Mouse (Mus musculus) stomach, postnatal 0 days (tissue): Measurements from ENCODE around the gene Arhgef33.

Source experiments
- CTCF ChIP-seq: IDR thresholded peaks from 2 replicates; pipeline ENCODE4 v1.5.1; 2016; ENCODE audit warnings: antibody characterized with exemption, low read depth, mild to moderate bottlenecking, moderate library complexity
- EP300 ChIP-seq: optimal IDR thresholded peaks from 2 replicates; pipeline ENCODE3; 2016; ENCODE audit warnings: antibody characterized with exemption

GRCm38 (mm10) chr17:80326431-80326830, 19.2 kb downstream of the Arhgef33 start:
- TF ChIP-seq EP300 = no peak
- TF ChIP-seq CTCF = no peak
